Mouse (Mus musculus) layer of hippocampus, adult 8-10 months (tissue): ENCODE results near the gene Ncapd2. TPM values are rescaled to one million over a fixed set of nuclear protein-coding genes. Genes with fewer than 3 reads are reported as not detected.

Experiments used
- DNase-seq, 2 experiments: peaks; one replicate each; pipeline ENCODE4 v3.0.0; 2022; ENCODE audit warnings: low spot score in 2 of 2
- total RNA-seq, 4 experiments: library from RNA; stranded (reverse); gene quantifications; 2 replicates each; pipeline ENCODE4 v1.2.4; 2022

The Ncapd2 gene
- 10 to 100 TPM; 21.7 to 33.4 (median 23.7) TPM for total RNA-seq

DNA sequence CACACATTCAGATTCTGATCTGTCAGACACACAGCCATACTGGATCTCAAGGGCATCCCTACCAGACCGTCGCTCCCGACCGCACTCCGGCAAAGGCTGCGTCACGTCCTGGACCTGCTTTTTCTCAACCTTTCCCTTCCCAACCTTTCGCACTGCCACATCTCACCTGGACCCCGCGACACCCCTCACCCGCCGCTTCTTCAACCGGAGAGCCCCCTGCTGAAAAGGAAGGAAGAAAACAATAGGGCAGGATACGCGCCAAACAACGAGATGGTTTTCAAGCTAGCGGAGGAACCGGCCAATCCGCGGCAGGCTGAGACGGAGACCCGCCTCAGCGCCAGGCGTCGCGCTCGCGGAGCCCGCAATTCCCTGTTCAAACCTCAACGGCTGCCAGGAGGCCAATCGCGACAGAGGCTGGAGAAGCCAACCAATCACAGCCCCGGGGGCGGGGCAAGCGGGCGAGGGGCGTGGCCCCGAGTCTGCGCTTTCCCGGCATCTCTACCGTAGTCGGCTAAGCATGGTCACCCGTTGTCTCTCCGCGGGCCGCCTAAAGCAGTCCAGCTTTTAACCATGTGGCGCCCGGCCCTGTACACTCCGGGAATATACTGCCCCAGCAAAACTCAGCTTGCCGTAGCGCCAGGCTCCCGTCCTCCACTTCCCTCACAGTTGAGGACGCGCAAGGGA is at the start of gene Ncapd2, which contains the start of gene Mrpl51:
Ncapd2 (minus strand) TSS at position 370 of the 684 bp plus-strand sequence.
Mrpl51 (plus strand) TSS at position 470 of the 684 bp plus-strand sequence.
- DNase-seq, result peak; percentile 96 to 97

DNA sequence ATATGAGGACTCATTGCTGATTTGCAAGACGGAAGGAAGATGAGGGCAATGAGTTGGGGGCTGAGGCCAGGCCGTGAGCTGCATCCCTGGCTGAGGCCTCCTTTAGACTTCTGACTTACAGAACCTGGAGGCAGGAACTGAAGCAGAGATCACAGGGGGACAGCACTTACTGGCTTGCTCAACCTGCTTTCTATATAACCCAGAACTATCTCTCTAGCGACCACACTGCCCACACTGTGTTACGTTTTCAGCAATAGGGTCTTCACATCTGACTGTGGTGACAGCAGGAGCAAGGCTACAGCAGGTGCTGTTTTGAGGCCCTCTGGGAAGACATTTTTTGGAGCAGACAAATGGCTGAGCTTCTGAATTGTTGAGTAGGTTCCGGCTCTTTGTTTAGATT is 49.1 kb upstream of the Ncapd2 start:
- no peak for DNase-seq

DNA sequence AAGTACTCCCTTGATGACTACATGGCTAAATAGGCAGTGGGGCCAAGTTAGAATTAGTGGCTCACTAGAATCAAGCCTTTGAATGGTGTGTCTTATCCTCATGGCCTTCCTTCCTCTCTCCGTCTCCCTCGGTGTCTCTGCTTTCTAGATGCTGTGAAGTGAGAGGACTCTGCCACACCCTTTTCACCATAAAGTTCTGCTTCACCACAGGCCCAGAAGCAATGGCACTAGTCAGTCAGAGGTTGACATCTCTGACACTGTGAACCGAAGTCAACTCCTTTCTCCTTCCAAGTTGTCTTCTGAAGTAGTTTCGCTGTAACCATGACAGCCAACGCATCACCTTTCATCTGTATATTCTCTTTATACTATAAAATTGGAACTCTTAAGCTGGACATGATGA is 48.0 kb upstream of the Ncapd2 start:
- DNase-seq, result no peak

DNA sequence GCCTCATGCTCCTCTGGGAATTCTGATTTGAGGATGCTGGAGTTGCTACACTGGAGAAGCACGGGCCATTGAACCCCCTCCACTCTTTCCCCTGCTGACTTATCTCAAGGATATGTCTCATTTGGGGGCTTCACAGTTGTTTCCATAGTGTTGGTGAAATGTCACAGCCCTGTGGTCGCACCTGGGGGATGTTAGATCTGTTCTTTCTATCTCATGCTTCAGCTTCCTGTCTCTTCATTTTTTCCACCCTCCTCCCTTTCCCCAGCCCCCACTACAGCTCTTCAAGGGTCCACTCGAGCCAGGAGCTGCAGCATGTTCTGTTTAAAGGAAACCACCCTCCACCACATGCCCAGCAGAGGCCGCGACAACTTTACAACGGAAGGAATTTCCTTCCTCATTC is 46.9 kb upstream of the Ncapd2 start:
- no peak for DNase-seq

DNA sequence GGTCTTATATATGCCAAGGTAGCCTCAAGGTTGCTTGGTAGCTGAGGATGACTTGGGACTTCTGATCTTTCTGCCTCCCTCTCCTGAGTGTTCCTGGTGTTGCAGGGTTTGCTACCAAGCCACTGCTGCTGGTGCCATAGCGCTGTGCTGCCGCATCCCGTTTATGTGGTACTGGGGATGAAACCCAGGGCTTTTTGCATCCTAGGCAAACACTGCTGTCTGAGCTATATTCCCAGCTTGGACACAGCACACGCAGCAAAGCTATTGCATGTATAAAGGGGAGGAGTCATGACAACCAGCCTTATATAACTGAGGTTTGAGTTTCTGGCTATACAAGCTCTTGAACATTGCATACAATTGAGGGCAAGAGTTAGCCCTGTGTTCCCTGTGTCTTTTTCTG is 45.9 kb upstream of the Ncapd2 start:
- no peak for DNase-seq

DNA sequence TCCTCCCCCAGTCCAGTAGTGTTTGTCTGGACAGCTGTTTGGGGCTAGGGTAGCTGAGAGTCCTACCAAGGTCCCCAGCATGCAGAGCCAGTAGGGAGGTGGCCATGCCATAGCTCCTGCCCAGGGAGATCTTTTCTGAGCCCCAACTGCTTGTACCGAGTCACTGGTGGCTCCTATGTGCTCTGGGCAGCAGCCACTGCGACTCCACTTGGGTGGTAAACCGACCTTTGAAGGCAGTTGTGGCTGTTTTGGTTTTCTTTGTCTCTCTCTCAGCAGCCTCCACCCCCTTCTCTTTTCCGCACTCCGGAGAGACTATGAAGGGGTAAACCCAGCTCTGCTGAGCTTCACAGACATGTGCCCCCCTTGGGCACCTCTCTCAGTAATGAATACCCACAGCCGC is 45.3 kb upstream of the Ncapd2 start, which contains the start of gene Cd27:
Cd27 (minus strand) TSS at position 229 of the 400 bp plus-strand sequence.
- no peak for DNase-seq

DNA sequence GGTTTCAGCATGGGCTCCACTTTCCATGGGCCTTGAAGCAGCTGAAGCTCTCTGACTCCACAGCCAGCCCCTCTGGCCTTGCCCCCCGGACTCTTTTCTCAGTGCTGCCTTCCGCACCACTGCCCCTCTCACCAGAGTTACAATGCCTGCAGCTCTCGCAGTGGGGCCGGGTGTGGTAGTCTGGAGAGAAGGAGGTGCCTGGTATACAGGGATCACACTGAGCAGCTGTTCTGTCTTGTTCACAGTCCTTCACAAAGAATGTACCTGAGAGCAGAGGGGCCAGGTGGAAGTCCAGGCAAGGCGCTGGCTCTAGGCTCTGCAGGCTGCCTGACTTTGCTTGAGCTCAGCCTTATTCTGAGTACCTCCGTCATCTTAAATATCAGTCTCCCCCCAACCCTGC is 44.8 kb upstream of the Ncapd2 start:
- no peak for DNase-seq

DNA sequence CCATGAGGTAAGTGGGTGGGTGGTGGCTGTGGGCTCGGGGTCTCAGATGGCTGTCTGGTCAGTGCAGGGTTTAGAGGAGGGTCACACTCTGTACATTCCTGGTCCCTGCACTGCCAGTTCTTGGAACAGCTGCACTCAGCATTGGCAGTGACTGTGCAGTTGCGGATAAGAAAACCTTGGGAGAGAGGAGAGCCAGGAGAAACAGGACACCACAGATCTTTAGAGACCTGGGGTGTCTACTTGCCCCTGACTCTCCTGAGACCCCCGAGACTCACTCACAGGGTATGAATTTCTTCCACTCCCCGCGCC is 43.0 kb upstream of the Ncapd2 start:
- DNase-seq, result no peak

DNA sequence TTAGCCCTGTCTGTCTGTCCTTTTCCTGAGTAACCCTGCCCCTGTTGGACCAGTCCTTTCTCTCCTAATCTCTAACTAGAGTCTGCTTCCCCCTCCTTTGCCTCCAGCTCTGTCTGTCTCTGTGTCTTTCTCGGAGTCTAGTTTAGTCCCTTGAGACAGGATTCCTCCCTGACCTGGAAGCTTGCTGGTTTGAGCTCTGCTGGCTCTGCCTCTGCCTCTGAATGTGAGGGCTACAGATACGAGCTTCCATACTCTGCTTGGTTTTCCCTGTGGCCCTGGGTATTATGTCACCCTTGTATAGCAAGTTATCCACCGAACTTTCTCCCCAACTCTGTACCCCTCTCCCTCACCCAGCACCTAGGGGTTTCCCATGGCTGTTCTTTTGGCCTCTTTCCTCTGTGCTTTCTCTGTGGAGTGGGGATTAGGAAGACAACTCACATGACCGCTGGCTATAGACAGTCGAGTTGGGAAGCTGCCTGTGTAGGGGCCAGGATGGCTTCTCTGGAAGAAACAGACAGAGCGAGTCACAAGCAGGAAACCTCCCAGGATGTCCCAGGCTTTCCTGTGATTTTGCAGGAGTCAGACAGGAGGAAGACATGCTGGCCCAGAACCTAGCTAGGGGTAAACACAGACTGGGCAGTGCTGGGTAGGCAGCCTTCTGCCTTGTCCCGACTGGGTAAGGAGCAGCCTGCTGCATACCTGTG is 42.5 kb upstream of the Ncapd2 start:
- DNase-seq, result no peak

DNA sequence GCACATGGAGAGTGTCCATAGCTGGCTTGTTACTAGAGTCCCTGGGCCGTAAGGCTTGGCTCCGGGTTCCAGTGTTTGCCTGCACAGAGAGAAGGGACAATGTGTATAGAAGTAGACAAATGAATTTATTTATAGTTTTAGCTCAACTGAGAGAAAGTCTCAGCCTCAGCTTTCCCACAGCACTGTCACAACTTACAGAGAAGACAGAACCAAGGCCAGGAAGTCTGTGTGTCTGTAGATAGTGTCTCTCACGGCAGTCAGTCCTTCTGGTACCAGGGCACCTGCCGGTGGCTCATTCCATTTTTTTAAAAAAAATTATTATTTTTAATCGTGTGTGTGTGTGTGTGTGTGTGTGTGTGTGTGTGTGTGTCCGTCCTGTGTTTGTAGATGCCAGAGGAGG is 41.0 kb upstream of the Ncapd2 start:
- DNase-seq, result no peak

DNA sequence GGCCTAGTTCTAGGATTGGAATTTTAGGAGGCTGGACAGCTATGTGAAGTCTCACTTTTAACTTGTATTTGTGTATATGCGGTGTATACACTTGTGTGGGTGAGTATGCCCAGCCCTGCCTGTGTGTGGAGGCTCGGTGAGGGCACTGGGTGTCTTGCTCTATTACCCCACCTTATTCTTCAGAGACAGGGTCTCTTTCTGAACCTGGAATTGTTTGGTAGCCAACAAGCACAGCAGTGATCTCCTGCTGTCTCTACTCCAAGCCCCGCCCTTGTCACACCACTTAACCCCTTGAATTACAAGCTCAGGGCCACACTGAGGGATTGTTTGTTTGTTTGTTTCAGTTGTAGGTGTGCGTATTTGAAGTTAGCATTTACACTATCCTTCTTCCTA is 40.5 kb upstream of the Ncapd2 start:
- no peak for DNase-seq

DNA sequence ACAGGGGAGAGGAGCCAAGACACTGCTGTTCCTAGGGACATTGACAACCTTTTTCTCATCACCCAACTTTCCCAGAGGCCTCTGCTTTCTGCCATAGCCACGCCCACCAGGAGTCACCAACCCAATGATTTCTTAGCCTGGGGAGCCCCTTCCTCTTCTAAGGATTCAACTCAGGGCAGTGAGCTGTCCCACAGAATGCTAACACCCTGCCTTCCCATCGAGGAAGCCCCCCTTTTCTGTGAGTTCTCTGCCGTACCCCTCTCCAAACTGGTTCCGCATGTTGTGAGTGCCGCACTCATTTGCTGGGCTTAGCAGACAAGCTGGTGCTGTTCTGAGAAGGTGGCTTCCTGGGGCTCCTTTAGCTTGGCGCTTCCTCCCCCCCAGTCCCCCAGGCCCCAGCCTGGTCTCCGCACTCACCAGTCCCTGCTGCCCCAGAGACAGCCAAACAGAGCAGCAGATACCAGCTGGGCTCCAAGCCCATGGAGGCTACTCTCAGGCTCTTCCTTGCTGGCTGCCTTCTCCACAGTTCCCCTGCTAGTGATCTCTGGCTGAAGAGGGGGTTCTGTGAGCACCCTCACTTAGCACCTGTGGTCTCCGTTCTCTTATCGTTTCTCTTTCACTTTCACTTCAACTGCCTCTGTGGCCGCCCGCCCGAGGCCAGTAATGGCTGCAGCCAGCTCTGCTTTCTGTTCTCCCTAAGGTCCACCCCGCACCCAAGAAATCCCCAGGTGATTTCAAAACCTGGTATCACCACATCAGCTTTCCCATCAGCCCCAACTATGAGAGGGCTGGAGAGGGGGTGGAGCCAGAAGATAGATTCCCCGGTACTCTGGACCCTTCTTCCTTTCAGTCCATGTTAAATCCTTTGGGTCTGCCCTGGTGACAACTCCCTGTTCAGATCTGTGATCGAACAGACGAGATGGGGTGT is 39.9 kb upstream of the Ncapd2 start, which contains the start of gene Tapbpl:
Tapbpl (minus strand) TSS at position 744 of the 928 bp plus-strand sequence.
- DNase-seq, result no peak

DNA sequence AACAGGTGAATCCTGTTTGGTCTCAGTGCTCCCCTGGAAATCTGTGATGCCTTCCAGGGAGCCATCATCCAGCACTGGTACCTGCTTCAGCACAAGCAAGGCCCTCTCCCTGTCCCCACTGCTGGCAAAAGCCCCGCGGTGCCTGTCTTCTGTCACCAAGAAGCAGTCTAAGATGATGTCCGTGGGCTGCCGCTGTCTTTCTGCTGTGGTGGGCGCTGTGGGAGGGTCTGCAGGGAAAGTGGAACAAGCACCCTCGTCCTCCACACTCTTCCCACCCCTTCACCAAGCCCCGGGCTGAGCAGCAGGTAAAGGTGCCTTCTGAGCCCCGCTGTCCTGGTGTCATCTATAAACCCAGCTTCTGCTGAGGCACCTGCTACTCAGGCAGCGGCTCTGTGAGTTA is 39.1 kb upstream of the Ncapd2 start:
- no peak for DNase-seq

DNA sequence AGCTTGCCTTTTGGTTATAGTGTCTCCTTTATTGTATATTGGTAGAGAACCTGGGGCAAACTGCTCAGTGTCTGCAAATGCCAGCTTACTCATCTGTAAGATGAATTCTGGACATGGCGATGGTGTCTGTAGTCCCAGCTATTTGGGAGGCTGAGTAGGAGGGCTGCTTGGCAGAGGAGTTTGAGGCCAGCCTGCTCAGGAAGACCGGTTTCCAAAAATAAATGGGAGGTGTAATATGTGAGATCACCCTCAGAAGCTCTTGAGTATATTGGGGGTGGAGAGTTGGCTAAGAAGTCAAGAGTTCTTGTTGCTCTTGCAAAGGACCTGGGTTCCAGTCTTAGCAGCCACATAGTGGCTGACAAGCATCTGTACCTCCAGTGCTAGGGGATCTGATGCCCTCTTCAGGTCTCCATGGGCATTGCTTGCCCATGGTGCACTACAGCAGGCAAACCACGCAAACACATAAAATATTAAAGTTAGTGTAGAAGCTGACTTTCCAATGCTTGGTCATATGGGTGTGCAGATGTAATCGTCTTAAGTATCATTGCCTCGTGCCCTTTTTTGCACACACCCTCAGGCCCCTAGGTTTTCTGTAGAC is 34.1 kb upstream of the Ncapd2 start:
- no peak for DNase-seq

DNA sequence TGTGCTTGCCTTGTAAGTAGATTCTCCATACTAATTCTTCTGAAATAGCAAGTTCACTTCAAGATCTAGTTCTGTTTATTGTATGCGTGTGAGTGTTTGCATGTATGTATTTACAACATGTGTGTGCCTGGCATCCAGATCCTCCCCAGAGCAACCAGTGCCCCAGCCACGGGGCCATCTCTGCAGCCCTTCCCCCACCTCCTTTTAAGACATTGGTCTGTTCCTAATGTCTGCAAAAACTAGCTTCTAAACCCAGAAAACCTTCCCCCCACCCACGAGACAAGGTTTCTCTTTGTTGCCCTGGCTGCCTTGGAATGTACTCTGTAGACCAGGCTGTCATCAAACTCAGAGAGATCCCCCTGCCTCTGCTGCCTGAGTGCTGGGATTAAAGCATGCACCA is 31.1 kb upstream of the Ncapd2 start:
- DNase-seq, result no peak

DNA sequence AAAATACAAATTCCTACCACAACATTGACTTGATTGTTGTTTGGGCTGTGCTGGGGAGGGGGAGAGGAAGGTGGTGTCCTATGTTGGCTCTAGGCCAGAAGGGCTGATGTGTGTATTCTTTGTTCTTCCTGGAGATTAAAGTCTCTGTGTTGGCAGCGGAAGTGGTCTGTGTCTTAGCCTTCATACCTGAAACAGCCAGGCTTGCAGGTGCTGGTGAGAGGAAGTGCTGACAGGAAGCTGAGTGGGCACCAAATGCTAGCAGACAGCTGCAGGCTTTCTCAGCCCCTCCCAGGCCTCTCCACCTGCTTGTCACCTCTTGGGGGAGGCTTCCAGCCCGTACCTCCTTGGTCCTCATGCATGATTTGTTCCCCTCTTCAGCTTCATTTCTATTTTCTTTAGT is 30.6 kb upstream of the Ncapd2 start:
- no peak for DNase-seq

DNA sequence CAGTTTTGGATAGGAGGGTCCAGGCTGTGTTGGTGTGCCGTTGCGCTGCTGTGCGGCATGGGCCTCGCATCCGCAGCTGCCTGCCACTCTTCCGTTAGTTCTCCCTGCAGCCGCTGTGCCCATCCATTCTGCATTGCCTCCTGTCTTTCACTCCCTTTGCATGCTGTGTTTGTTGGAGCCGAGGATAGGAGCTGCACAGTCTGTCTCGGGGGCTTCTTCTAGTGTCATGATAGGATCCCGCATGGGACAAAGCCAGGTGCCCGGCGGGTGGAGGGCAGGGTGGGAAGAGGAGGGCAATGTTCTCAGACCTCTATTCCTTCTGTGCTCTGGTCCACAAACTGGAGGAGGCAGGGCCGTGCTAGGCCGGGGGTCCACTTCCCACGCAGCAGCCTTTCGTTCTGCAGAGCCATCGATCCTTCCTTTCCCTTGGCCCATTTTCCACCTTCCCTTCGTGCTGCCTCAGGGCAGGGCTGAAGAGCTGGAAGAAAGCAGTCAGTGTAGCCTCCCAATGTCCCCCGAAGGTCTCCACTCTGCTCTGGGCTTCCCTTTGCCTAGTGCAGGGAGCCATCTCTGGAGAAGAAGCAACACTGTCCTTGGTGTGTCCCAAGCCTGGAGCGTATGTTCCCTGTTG is 29.7 kb upstream of the Ncapd2 start:
- DNase-seq, result no peak

DNA sequence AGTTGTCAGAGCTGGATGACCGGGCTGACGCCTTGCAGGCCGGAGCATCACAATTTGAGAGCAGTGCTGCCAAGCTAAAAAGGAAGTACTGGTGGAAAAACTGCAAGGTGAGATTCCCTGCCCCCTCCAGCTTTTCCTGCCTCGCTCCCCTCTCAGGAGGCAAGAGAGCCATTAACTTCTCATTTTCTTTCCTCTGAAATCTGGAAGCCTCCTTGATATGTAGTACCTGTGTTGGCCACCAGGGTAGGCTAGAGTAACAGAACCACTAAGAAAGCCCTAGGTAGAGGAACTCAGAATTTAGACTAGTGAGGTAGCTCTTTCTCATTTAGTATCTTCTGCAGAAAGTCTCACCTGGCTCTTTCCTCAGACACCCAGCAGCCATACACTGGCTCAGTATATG is 27.5 kb upstream of the Ncapd2 start:
- peak in 1 of 2 experiments; percentile 62 for DNase-seq

DNA sequence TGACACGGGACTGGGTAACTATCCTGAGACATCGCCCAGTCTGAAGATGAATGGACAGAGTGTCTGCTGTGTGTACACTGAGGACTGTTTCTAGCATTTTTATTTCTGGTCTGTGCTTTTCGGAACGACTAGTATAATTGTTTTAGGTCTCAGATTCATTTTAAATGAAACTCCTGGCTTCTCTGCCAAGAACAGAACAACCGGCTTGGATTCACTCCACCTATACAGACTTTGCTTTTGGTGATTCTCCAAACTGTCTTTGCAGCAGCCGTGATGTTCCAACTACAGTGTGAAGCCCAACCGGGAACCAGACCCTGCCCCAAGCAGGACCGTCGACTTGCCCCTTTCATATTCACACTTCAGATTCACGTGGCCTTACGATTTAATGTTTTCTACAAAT is 26.4 kb upstream of the Ncapd2 start:
- DNase-seq, result no peak

DNA sequence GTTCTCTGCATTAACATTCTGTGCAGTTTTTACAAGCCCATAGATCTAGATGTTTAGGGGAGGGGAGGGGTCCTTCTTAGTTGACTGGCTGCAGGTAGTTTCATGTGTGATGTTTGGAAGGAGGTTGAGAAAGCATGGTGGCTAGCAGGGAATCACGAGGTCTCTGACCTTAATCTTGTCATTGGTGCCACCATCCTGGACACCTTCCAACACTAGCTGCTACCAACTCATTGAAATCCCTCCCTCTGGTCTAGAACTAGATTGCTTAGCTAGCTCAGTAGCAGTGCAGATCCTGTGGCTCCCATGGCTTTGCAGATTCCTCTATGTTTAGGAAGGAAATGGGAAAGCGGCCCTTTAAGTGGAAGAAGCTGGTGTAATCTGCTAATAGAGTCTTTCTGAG is 25.4 kb upstream of the Ncapd2 start:
- DNase-seq, result no peak
